Mouse (Mus musculus) hindbrain, embryonic 16.5 days (tissue): ENCODE results near the gene Gpd1. TPM values are rescaled to one million over a fixed set of nuclear protein-coding genes. Genes with fewer than 3 reads are reported as not detected.
A peak's percentile ranks its signal among the peaks of the same experiment; 100 is the strongest.

Experiments
- ATAC-seq: fragments of 200-750 bp; cut with Nextera tagmentation; 2 replicates; pipeline ENCODE4 v1.8.0; 2017; ENCODE audit warnings: moderate TSS enrichment, moderate library complexity
- H3K27ac ChIP-seq: fragments of 300-500 bp; sonication (generic); 2 replicates; pipeline ENCODE4 v1.5.1; 2014; ENCODE audit warnings: low read depth, mild to moderate bottlenecking, control low read depth, low read length, moderate library complexity
- H3K27me3 ChIP-seq: fragments of 300-500 bp; sonication (generic); replicated peaks from 2 replicates; pipeline ENCODE4 v1.6.1; 2014; ENCODE audit warnings: low read length; ENCODE audit not compliant: control insufficient read depth, insufficient read depth
- H3K36me3 ChIP-seq: fragments of 300-500 bp; sonication (generic); 2 replicates; pipeline ENCODE4 v1.6.1; 2014; ENCODE audit warnings: mild to moderate bottlenecking, low read length, moderate library complexity, mixed read lengths; ENCODE audit not compliant: control insufficient read depth, insufficient read depth
- H3K4me1 ChIP-seq: fragments of 300-500 bp; sonication (generic); 2 replicates; pipeline ENCODE4 v1.6.1; 2014; ENCODE audit warnings: low read depth, low read length; ENCODE audit not compliant: control insufficient read depth, insufficient read depth
- H3K4me2 ChIP-seq: fragments of 300-500 bp; sonication (generic); 2 replicates; pipeline ENCODE4 v1.6.1; 2014; ENCODE audit warnings: mild to moderate bottlenecking, low read length, control low read depth, moderate library complexity
- H3K4me3 ChIP-seq: fragments of 300-500 bp; sonication (generic); 2 replicates; pipeline ENCODE4 v1.5.1; 2014; ENCODE audit warnings: mild to moderate bottlenecking, low read length, control low read depth, moderate library complexity
- H3K9ac ChIP-seq: fragments of 300-500 bp; sonication (generic); 2 replicates; pipeline ENCODE4 v1.6.1; 2014; ENCODE audit warnings: low read depth, mild to moderate bottlenecking, control low read depth, low read length, moderate library complexity
- H3K9me3 ChIP-seq: fragments of 300-500 bp; sonication (generic); 2 replicates; pipeline ENCODE4 v1.6.1; 2014; ENCODE audit warnings: mild to moderate bottlenecking, low read length, moderate library complexity; ENCODE audit not compliant: control insufficient read depth
- WGBS: fragments of 180-500 bp; shearing (Covaris S2); extraction: QIAGEN DNeasy Blood & Tissue Kit; methylation state at CpG from one replicate; pipeline ENCODE4 v1.1.7; 2014; 5-methylcytosine and 5-hydroxymethylcytosine counted together
- polyA plus RNA-seq: library from polyadenylated mRNA; unstranded; fragments of >200 nt; fragmentation: Nextera tagmentation; extraction: Ambion mirVana; gene quantifications from 2 replicates; pipeline ENCODE4 v1.2.1, GENCODE M21; 2015

The Gpd1 gene
- polyA plus RNA-seq, 1 experiment from 2014 or later: 3.1 TPM

- Histone ChIP-seq H3K4me1 (peaks cover 20% of the 10 kb centered on the region), H3K9me3 (no peaks in the 10 kb centered on the region)
Measured at GRCm38 (mm10) chr15:99714858-99715257, 2.5 kb upstream of the Gpd1 start.

GRCm38 (mm10) chr15:99715361-99715865, 1.9 kb upstream of the Gpd1 start:
- Histone ChIP-seq H3K4me1 (peaks cover 20% of the 10 kb centered on the region), H3K4me3 (no peak overlapping the region), H3K9ac (no peak overlapping the region; the same call in 1 of the 2 replicates), H3K27ac (peak overlapping the region; percentile 64), H3K27me3 (no peaks in the 10 kb centered on the region), H3K4me2 (no peak overlapping the region), H3K36me3 (peaks cover 37% of the 10 kb centered on the region), H3K9me3 (no peaks in the 10 kb centered on the region)
- ATAC-seq: peak; percentile 51
- WGBS: 41% methylated on average over 13 of the region's 13 CpGs

More at GRCm38 (mm10) chr15:99714858-99715257, 2.5 kb upstream of the Gpd1 start:
- Histone ChIP-seq H3K9ac (no peak overlapping the region), H3K36me3 (peaks cover 39% of the 10 kb centered on the region), H3K27me3 (no peaks in the 10 kb centered on the region), H3K4me2 (no peak overlapping the region), H3K27ac (peak overlapping the region; percentile 64), H3K4me3 (no peak overlapping the region)
- peak; percentile 35; the same call in 1 of the 2 replicates for ATAC-seq
- WGBS: 47% methylated on average over 7 of the region's 7 CpGs

- Histone ChIP-seq H3K27me3 (no peaks in the 10 kb centered on the region), H3K9me3 (no peaks in the 10 kb centered on the region), H3K4me2 (no peak overlapping the region), H3K9ac (peak overlapping the region; percentile 3; the same call in 1 of the 2 replicates), H3K27ac (peak overlapping the region; percentile 64), H3K36me3 (peaks cover 30% of the 10 kb centered on the region), H3K4me1 (peaks cover 20% of the 10 kb centered on the region), H3K4me3 (no peak overlapping the region)
- peak; percentile 21 for ATAC-seq
- 62% methylated on average over 11 of the region's 11 CpGs for WGBS
Measured at GRCm38 (mm10) chr15:99715982-99716746, 1.2 kb upstream of the Gpd1 start.

GRCm38 (mm10) chr15:99716814-99717213, 501 bp upstream of the Gpd1 start:
- WGBS: 85% methylated on average over 12 of the region's 12 CpGs

DNA sequence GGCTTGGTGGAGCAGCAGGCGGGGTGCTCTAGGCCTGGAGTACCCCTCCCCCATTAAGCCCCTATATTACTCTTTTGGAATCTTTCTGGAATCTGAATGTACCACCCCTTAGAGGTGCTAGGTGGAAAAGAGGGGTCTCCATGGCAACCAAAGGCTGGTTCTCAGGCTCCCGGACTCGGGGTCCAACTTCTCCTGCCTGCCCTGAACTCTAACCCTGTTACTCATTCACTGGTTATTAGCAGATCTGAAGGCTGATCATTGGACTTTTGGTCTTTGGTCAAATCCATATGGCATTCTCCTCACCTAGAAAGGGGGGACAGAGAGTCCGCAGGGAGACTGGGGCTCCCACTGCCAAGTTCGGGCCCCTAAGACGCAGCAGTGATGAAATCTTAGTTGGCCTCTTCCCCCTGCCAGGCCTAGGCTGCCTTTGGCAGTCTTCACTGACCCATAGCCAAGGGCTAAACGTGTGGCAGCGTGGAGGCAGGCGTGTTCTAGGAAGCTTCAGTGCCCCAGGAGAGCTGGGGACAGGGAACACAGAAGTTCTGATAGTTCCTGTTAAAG, 1.2 kb downstream of the Gpd1 start:
- Histone ChIP-seq H3K27me3 (no peaks in the 10 kb centered on the region), H3K9me3 (no peaks in the 10 kb centered on the region), H3K27ac (no peak overlapping the region), H3K4me2 (no peak overlapping the region), H3K36me3 (peaks cover 9% of the 10 kb centered on the region), H3K4me3 (no peak overlapping the region), H3K9ac (no peak overlapping the region), H3K4me1 (peaks cover 24% of the 10 kb centered on the region)
- 80% methylated on average over 9 of the region's 9 CpGs for WGBS
- ATAC-seq: no peak

More at GRCm38 (mm10) chr15:99716814-99717213, 501 bp upstream of the Gpd1 start:
- Histone ChIP-seq H3K36me3 (peaks cover 24% of the 10 kb centered on the region), H3K9ac (no peak overlapping the region), H3K4me3 (no peak overlapping the region), H3K27ac (no peak overlapping the region), H3K9me3 (no peaks in the 10 kb centered on the region), H3K4me2 (no peak overlapping the region), H3K27me3 (no peaks in the 10 kb centered on the region), H3K4me1 (peaks cover 20% of the 10 kb centered on the region)
- no peak for ATAC-seq

DNA sequence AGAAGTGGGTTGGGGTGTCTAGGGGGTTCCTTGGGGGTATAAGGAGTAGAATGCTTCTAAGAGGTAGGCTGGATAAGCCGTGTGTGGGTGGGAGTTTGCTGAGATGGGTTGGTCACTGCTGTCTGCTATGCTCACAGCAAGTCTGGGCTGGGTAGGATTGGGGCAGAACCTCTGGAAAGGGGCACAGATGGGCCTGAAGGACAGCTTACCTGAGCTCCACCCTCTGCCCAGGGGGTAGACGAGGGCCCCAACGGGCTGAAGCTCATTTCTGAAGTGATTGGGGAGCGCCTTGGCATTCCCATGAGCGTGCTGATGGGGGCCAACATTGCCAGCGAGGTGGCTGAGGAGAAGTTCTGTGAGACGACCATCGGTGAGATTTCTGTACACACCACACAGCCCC, 2.5 kb downstream of the Gpd1 start:
- H3K27ac ChIP-seq: no peak overlapping the region
- no peak for ATAC-seq
- 0 out of 2 replicates have a peak, but pooled peaks cover 3% of the 10 kb centered on the region for H3K36me3 ChIP-seq
- no peaks in the 10 kb centered on the region for H3K9me3 ChIP-seq
- H3K9ac ChIP-seq: no peak overlapping the region
- 88% methylated on average over 8 of the region's 8 CpGs for WGBS
- no peak overlapping the region for H3K4me3 ChIP-seq
- no peak overlapping the region for H3K4me2 ChIP-seq
- H3K4me1 ChIP-seq: peaks cover 37% of the 10 kb centered on the region
- no peaks in the 10 kb centered on the region for H3K27me3 ChIP-seq

DNA sequence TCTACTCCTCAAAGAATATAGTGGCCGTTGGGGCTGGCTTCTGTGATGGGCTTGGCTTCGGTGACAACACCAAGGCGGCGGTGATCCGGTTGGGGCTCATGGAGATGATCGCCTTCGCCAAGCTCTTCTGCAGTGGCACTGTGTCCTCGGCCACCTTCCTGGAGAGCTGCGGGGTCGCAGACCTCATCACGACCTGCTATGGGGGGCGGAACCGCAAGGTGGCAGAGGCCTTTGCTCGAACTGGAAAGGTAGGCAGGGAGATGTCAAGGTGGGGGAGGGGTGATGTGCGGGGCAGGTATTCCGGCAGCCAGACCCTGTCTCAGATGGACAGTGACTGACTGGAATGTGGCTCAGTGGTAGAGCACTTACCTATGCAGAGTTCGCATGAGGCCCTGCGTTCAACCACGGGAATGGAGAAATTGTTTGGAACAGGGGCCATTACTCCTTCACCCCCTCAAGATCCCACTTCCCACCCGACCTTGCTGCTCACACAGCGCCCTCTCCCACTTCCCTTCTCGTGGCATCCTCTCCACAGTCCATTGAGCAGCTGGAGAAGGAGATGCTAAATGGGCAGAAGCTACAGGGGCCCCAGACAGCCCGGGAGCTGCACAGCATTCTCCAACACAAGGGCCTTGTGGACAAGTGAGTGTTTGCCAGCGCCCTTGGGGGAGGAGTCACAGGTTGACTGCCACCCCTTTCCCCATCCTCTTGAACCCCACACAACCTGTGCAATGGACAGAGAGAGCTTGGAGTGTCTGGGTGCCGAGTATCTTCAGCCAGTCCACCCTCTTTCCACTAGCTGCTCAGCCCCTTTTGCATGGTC, 4.8 kb downstream of the Gpd1 start:
- no peaks in the 10 kb centered on the region for H3K9me3 ChIP-seq
- H3K27me3 ChIP-seq: no peaks in the 10 kb centered on the region
- no peak for ATAC-seq
- no peak overlapping the region for H3K4me2 ChIP-seq
- H3K27ac ChIP-seq: no peak overlapping the region
- H3K36me3 ChIP-seq: 0 out of 2 replicates have a peak, but pooled peaks cover 3% of the 10 kb centered on the region
- H3K9ac ChIP-seq: no peak overlapping the region
- peaks cover 32% of the 10 kb centered on the region for H3K4me1 ChIP-seq
- no peak overlapping the region for H3K4me3 ChIP-seq
- 86% methylated on average over 25 of the region's 25 CpGs for WGBS

DNA sequence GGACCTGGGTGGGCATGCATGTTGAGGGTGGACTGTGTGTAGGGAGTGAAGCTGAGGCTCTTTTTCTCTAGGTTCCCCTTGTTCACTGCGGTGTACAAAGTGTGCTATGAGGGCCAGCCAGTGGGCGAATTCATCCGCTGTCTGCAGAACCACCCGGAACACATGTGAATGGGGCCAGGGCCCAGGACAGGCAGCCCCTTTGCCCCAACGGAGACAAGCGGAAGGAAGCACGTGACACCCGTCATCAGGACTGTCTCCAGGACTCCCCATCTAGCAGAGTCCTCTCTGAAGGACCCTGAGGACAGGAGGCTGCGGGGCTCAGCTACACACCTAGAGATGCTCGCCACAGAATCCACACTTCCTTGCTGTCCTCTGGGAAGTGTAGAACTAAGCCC, 5.8 kb downstream of the Gpd1 start:
- peak overlapping the region; percentile 62 for H3K27ac ChIP-seq
- H3K9ac ChIP-seq: no peak overlapping the region
- 55% methylated on average over 10 of the region's 10 CpGs for WGBS
- no peak overlapping the region for H3K4me3 ChIP-seq
- H3K4me2 ChIP-seq: no peak overlapping the region; the same call in 1 of the 2 replicates
- peaks cover 8% of the 10 kb centered on the region; the same call in 1 of the 2 replicates for H3K36me3 ChIP-seq
- no peaks in the 10 kb centered on the region for H3K9me3 ChIP-seq
- peaks cover 25% of the 10 kb centered on the region for H3K4me1 ChIP-seq
- no peak for ATAC-seq
- no peaks in the 10 kb centered on the region for H3K27me3 ChIP-seq
